ENCODE assay signal across 21 mouse cellular contexts in the genomic region with DNA sequence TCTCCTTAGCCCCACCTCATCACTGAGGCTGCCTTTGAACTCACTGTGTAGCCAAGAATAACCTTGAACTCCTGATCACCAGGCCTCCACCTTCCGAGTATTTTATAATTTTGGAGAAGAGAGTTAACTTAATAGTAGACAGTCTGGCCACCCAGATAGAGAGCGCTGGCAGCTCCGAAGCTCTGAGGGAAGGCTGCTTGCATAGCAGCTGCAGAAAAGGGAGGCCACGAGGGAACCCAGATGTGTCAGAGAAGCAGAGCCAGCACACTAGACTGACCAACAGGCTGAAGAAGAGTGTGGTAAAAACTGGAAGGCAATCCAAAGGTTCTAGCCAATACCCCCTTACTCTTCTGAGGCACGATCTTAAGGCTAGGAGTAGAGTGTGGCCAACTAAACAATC. TPM values are rescaled to one million over a fixed set of nuclear protein-coding genes. Genes with fewer than 3 reads are reported as not detected.
DNase-seq lines count a peak whose midpoint lies in the region; ATAC-seq and TF ChIP-seq lines count a peak whose summit lies in the region.
"Had no signal": no experiment of that assay in that cellular context is flagged by ENCODE, and none has a peak within 500 bp of the region (broad histone marks: within the 10 kb centered on the region; RNA-seq: fewer than 3 reads in every experiment).

No protein-coding gene starts in this region.

- H3K4me2 ChIP-seq in intestine, embryonic 15.5 days (replicated peaks) = no peak overlapping the region
- H3K4me2 ChIP-seq in stomach, embryonic 16.5 days (ENCODE audit: low read depth, low read length) = no peak overlapping the region
- H3K4me2 ChIP-seq: forebrain, embryonic 13.5 days; heart, embryonic 13.5 days; hindbrain, embryonic 14.5 days had no signal

- no peaks in the 10 kb centered on the region for H3K9me3 ChIP-seq in heart, embryonic 10.5 days
- H3K9me3 ChIP-seq in intestine, embryonic 15.5 days = no peaks in the 10 kb centered on the region
- H3K9me3 ChIP-seq in stomach, embryonic 16.5 days (replicated peaks; ENCODE audit: control insufficient read depth, low read length) = no peaks in the 10 kb centered on the region
- H3K9me3 ChIP-seq: embryonic facial prominence, embryonic 10.5 days; forebrain, embryonic 13.5 days; G1E; heart, embryonic 13.5 days; hindbrain, embryonic 10.5 days had no signal

- ATAC-seq in intestine, embryonic 15.5 days = no peak
- no peak for ATAC-seq in stomach, embryonic 16.5 days (ENCODE audit: insufficient read depth, low FRiP score)
- ATAC-seq: CD4-positive, CD25-positive, alpha-beta regulatory T cell, adult 4 months; forebrain, embryonic 13.5 days; forebrain, postnatal 0 days had no signal

- no peaks in the 10 kb centered on the region for H3K36me3 ChIP-seq in heart, embryonic 10.5 days
- no peaks in the 10 kb centered on the region for H3K36me3 ChIP-seq in intestine, embryonic 15.5 days
- H3K36me3 ChIP-seq in stomach, embryonic 16.5 days (ENCODE audit: control insufficient read depth, insufficient read depth, low read length) = no peaks in the 10 kb centered on the region
- H3K36me3 ChIP-seq: embryonic facial prominence, embryonic 10.5 days; G1E; heart, embryonic 13.5 days; hindbrain, embryonic 10.5 days had no signal

- H3K27me3 ChIP-seq in heart, embryonic 10.5 days (ENCODE audit: insufficient read depth, poor library complexity, severe bottlenecking) = no peaks in the 10 kb centered on the region; the same call in 1 of the 2 replicates
- H3K27me3 ChIP-seq in intestine, embryonic 15.5 days (replicated peaks) = no peaks in the 10 kb centered on the region
- H3K27me3 ChIP-seq in stomach, embryonic 16.5 days (ENCODE audit: control insufficient read depth, insufficient read depth, low read length) = no peaks in the 10 kb centered on the region
- H3K27me3 ChIP-seq: heart, embryonic 13.5 days had no signal

- intact Hi-C loops in gastrocnemius, adult 2 months (cut with DNase I) = no loop called here
- intact Hi-C loops in heart, postnatal 36 days (cut with DNase I) = no loop called here

- H3K4me3 ChIP-seq in gastrocnemius, adult 2 months = no peak overlapping the region
- no peak overlapping the region for H3K4me3 ChIP-seq in heart, embryonic 10.5 days
- H3K4me3 ChIP-seq in intestine, embryonic 15.5 days (replicated peaks) = no peak overlapping the region
- no peak overlapping the region for H3K4me3 ChIP-seq in stomach, embryonic 16.5 days (replicated peaks; ENCODE audit: low read length)
- H3K4me3 ChIP-seq: embryonic facial prominence, embryonic 10.5 days; forebrain, embryonic 13.5 days; heart, embryonic 13.5 days; hindbrain, embryonic 10.5 days had no signal

- H3K4me1 ChIP-seq in heart, embryonic 10.5 days = peaks cover 40% of the 10 kb centered on the region
- peaks cover 17% of the 10 kb centered on the region for H3K4me1 ChIP-seq in intestine, embryonic 15.5 days (replicated peaks)
- H3K4me1 ChIP-seq in stomach, embryonic 16.5 days (ENCODE audit: control insufficient read depth, insufficient read depth, low read length) = peaks cover 24% of the 10 kb centered on the region
- H3K4me1 ChIP-seq: forebrain, embryonic 13.5 days had no signal

- DNase-seq in gastrocnemius, adult 2 months = peak; percentile 52
- DNase-seq in gastrocnemius, adult 18-20 months (ENCODE audit: low spot score) = no peak
- no peak for DNase-seq in heart, embryonic 10.5 days (ENCODE audit: low spot score)
- DNase-seq in heart, postnatal 36 days = no peak
- no peak for DNase-seq in retina, embryonic 14.5 days (ENCODE audit: low spot score)
- DNase-seq: adrenal gland, adult 8-10 months; adrenal gland, postnatal 36 days; B cell, adult 2 months; cerebellum, adult 2 months; cerebellum, postnatal 10 days; forebrain, postnatal 0 days; gastrocnemius, postnatal 10 days had no signal

- no peak overlapping the region for H3K27ac ChIP-seq in gastrocnemius, adult 2 months
- peak overlapping the region; percentile 30; the same call in 1 of the 2 replicates for H3K27ac ChIP-seq in heart, embryonic 10.5 days
- 0 out of 2 replicates have a peak overlapping the region, but pooled peaks have one; percentile 14 for H3K27ac ChIP-seq in intestine, embryonic 15.5 days
- peak overlapping the region; percentile 65; the same call in 1 of the 2 replicates for H3K27ac ChIP-seq in stomach, embryonic 16.5 days (ENCODE audit: low read length)
- H3K27ac ChIP-seq: embryonic facial prominence, embryonic 10.5 days; forebrain, embryonic 13.5 days; heart, embryonic 13.5 days; hindbrain, embryonic 10.5 days; hindbrain, embryonic 14.5 days had no signal

- H3K9ac ChIP-seq in intestine, embryonic 15.5 days = no peak overlapping the region
- H3K9ac ChIP-seq in stomach, embryonic 16.5 days (ENCODE audit: low read length) = no peak overlapping the region
- H3K9ac ChIP-seq: forebrain, embryonic 13.5 days; forebrain, postnatal 0 days; heart, embryonic 13.5 days; hindbrain, embryonic 14.5 days had no signal

- TF ChIP-seq CTCF in gastrocnemius, adult 2 months (IDR thresholded peaks at IDR 0.05) = no peak

- WGBS in heart, embryonic 10.5 days = 78% methylated on average over 5 of the region's 5 CpGs
- 55% methylated on average over 5 of the region's 5 CpGs for WGBS in intestine, embryonic 15.5 days
- WGBS in stomach, embryonic 16.5 days = 61% methylated on average over 5 of the region's 5 CpGs

RNA-seq across cellular contexts. Expression of a gene that starts 4.2 kb away (rescaled TPM):
- 10 to 100 TPM; 93.3 to 95.0 TPM for total RNA-seq in gastrocnemius, adult 2 months (2021)
- total RNA-seq in gastrocnemius, adult 18-20 months (2021) = 100 to 1,000 TPM in 1 of 2 experiments, 10 to 100 TPM in 1; 89.6 to 103 TPM
- polyA plus RNA-seq in heart, embryonic 10.5 days (2016; fragmentation: Nextera tagmentation; extraction: Ambion mirVana) = 100 and 130 TPM in 2 replicates
- total RNA-seq in heart, postnatal 36 days (2021) = 10 to 100 TPM; 74.2 to 80.7 TPM
- 32.7 and 33.8 TPM in 2 replicates for polyA plus RNA-seq in intestine, embryonic 15.5 days (2015; fragmentation: Nextera tagmentation; extraction: Ambion mirVana)
- polyA plus RNA-seq in stomach, embryonic 16.5 days (2015; fragmentation: Nextera tagmentation; extraction: Ambion mirVana) = 42.1 and 44.4 TPM in 2 replicates

RNA-seq across cellular contexts. Expression of a gene that starts 49.7 kb away (rescaled TPM):
- total RNA-seq in gastrocnemius, adult 2 months (2021) = 10 to 100 TPM; 46.2 to 67.4 TPM
- 10 to 100 TPM; 54.3 to 62.4 TPM for total RNA-seq in gastrocnemius, adult 18-20 months (2021)
- 76.2 and 85.1 TPM in 2 replicates for polyA plus RNA-seq in heart, embryonic 10.5 days (2016; fragmentation: Nextera tagmentation; extraction: Ambion mirVana)
- 10 to 100 TPM; 78.3 to 93.2 TPM for total RNA-seq in heart, postnatal 36 days (2021)
- polyA plus RNA-seq in intestine, embryonic 15.5 days (2015; fragmentation: Nextera tagmentation; extraction: Ambion mirVana) = 101 and 124 TPM in 2 replicates
- 90.4 and 90.6 TPM in 2 replicates for polyA plus RNA-seq in stomach, embryonic 16.5 days (2015; fragmentation: Nextera tagmentation; extraction: Ambion mirVana)
